Mouse (Mus musculus): ENCODE measurements around the gene Mtrex. TPM values are rescaled to one million over a fixed set of nuclear protein-coding genes. Genes with fewer than 3 reads are reported as not detected.

Gene Mtrex
- total RNA-seq (2014; rRNA removed) (40.4 and 41.8 TPM in 2 replicates), polyA plus RNA-seq (2015; fragmentation: Nextera tagmentation; extraction: Ambion mirVana) (36.5 and 39.9 TPM in 2 replicates)

- peak; percentile 98 for ATAC-seq
- TF ChIP-seq CTCF (IDR thresholded peaks at IDR 0.05; ENCODE audit: low read depth): 0 out of 2 replicates have a peak, but pooled peaks have one; percentile 5
- H3K36me3 ChIP-seq (ENCODE audit: insufficient read depth): peaks cover 5% of the 10 kb centered on the region; the same call in 1 of the 2 replicates
- H3K4me1 ChIP-seq (ENCODE audit: insufficient read depth): peaks cover 12% of the 10 kb centered on the region; the same call in 1 of the 2 replicates
- peak within 1 kb of the TSS; percentile 90 for H3K4me3 ChIP-seq (ENCODE audit: low read depth, low read length)
- peak within 1 kb of the TSS; percentile 88 for H3K27ac ChIP-seq (ENCODE audit: low read depth, low read length)
- H3K9ac ChIP-seq: peak within 1 kb of the TSS; percentile 75
- peak within 1 kb of the TSS; percentile 83 for H3K4me2 ChIP-seq (ENCODE audit: low read depth)
- no peaks in the 10 kb centered on the region for H3K9me3 ChIP-seq (ENCODE audit: low read length)
- peak; percentile 98 for DNase-seq
- no peaks in the 10 kb centered on the region for H3K27me3 ChIP-seq (ENCODE audit: insufficient read depth, low read length)
- 3% methylated on average over 57 of the region's 57 CpGs for WGBS
These were observed at the start of gene Mtrex, which contains the start of gene Dhx29 for GRCm38 (mm10) chr13:112927287-112928001. Mtrex (minus strand) TSS chr13:112927398. Dhx29 (plus strand) TSS chr13:112927454.

GRCm38 (mm10) chr13:112976720-112977119 is 49.5 kb upstream of the Mtrex start:
- Histone ChIP-seq H3K27me3 (ENCODE audit: insufficient read depth, low read length) (no peaks in the 10 kb centered on the region; the same call in 1 of the 2 replicates), H3K27ac (ENCODE audit: low read depth, low read length) (no peak overlapping the region), H3K4me3 (ENCODE audit: low read depth, low read length) (no peak overlapping the region), H3K4me1 (ENCODE audit: insufficient read depth) (no peaks in the 10 kb centered on the region), H3K36me3 (ENCODE audit: insufficient read depth) (no peaks in the 10 kb centered on the region), H3K9me3 (ENCODE audit: low read length) (no peaks in the 10 kb centered on the region), H3K9ac (no peak overlapping the region), H3K4me2 (ENCODE audit: low read depth) (no peak overlapping the region)
- no peak for TF ChIP-seq CTCF (IDR thresholded peaks at IDR 0.05; ENCODE audit: low read depth)
- 44% methylated on average over 10 of the region's 10 CpGs for WGBS
- no peak for DNase-seq
- ATAC-seq: no peak

- 94% methylated on average over 5 of the region's 5 CpGs for WGBS
- Histone ChIP-seq H3K9ac (no peak overlapping the region), H3K9me3 (ENCODE audit: low read length) (no peaks in the 10 kb centered on the region), H3K4me2 (ENCODE audit: low read depth) (no peak overlapping the region), H3K27ac (ENCODE audit: low read depth, low read length) (no peak overlapping the region), H3K4me3 (ENCODE audit: low read depth, low read length) (no peak overlapping the region), H3K36me3 (ENCODE audit: insufficient read depth) (peaks cover 52% of the 10 kb centered on the region), H3K4me1 (ENCODE audit: insufficient read depth) (no peaks in the 10 kb centered on the region), H3K27me3 (ENCODE audit: insufficient read depth, low read length) (no peaks in the 10 kb centered on the region)
- no peak for DNase-seq
- no peak for TF ChIP-seq CTCF (IDR thresholded peaks at IDR 0.05; ENCODE audit: low read depth)
- ATAC-seq: no peak
These were observed 40.1 kb upstream of the Mtrex start for GRCm38 (mm10) chr13:112967267-112967666.

GRCm38 (mm10) chr13:112964421-112964820 is 37.2 kb upstream of the Mtrex start:
- DNase-seq: no peak
- Histone ChIP-seq H3K36me3 (ENCODE audit: insufficient read depth) (peaks cover 65% of the 10 kb centered on the region), H3K27me3 (ENCODE audit: insufficient read depth, low read length) (no peaks in the 10 kb centered on the region), H3K9me3 (ENCODE audit: low read length) (no peaks in the 10 kb centered on the region), H3K4me1 (ENCODE audit: insufficient read depth) (no peaks in the 10 kb centered on the region), H3K4me2 (ENCODE audit: low read depth) (no peak overlapping the region), H3K4me3 (ENCODE audit: low read depth, low read length) (no peak overlapping the region), H3K9ac (no peak overlapping the region), H3K27ac (ENCODE audit: low read depth, low read length) (no peak overlapping the region)
- TF ChIP-seq CTCF (IDR thresholded peaks at IDR 0.05; ENCODE audit: low read depth): no peak
- WGBS: 91% methylated on average over 12 of the region's 12 CpGs
- ATAC-seq: no peak

- no peaks in the 10 kb centered on the region for H3K4me1 ChIP-seq (ENCODE audit: insufficient read depth)
- H3K9ac ChIP-seq: no peak overlapping the region
- no peaks in the 10 kb centered on the region for H3K9me3 ChIP-seq (ENCODE audit: low read length)
- DNase-seq (no peak), ATAC-seq (no peak)
- no peaks in the 10 kb centered on the region for H3K27me3 ChIP-seq (ENCODE audit: insufficient read depth, low read length)
- no peak for TF ChIP-seq CTCF (IDR thresholded peaks at IDR 0.05; ENCODE audit: low read depth)
- peaks cover 56% of the 10 kb centered on the region for H3K36me3 ChIP-seq (ENCODE audit: insufficient read depth)
- H3K4me2 ChIP-seq (ENCODE audit: low read depth): no peak overlapping the region
- WGBS: 83% methylated on average over 5 of the region's 5 CpGs
- no peak overlapping the region for H3K4me3 ChIP-seq (ENCODE audit: low read depth, low read length)
- H3K27ac ChIP-seq (ENCODE audit: low read depth, low read length): no peak overlapping the region
These were observed 35.9 kb upstream of the Mtrex start for GRCm38 (mm10) chr13:112963081-112963480.

- no peak for ATAC-seq
- H3K9me3 ChIP-seq (ENCODE audit: low read length): no peaks in the 10 kb centered on the region
These were observed 26.9 kb upstream of the Mtrex start for GRCm38 (mm10) chr13:112954067-112954466.

GRCm38 (mm10) chr13:112945900-112946299 is 18.7 kb upstream of the Mtrex start:
- Histone ChIP-seq H3K4me1 (ENCODE audit: insufficient read depth) (no peaks in the 10 kb centered on the region), H3K27ac (ENCODE audit: low read depth, low read length) (no peak overlapping the region), H3K36me3 (ENCODE audit: insufficient read depth) (peaks cover 70% of the 10 kb centered on the region), H3K4me2 (ENCODE audit: low read depth) (no peak overlapping the region), H3K9me3 (ENCODE audit: low read length) (no peaks in the 10 kb centered on the region), H3K9ac (no peak overlapping the region), H3K4me3 (ENCODE audit: low read depth, low read length) (no peak overlapping the region), H3K27me3 (ENCODE audit: insufficient read depth, low read length) (no peaks in the 10 kb centered on the region)
- ATAC-seq (no peak), DNase-seq (no peak)
- WGBS: 82% methylated on average over 6 of the region's 6 CpGs
- no peak for TF ChIP-seq CTCF (IDR thresholded peaks at IDR 0.05; ENCODE audit: low read depth)

More at GRCm38 (mm10) chr13:112954067-112954466, 26.9 kb upstream of the Mtrex start:
- H3K4me1 ChIP-seq (ENCODE audit: insufficient read depth): no peaks in the 10 kb centered on the region
- TF ChIP-seq CTCF (IDR thresholded peaks at IDR 0.05; ENCODE audit: low read depth): no peak
- peaks cover 70% of the 10 kb centered on the region for H3K36me3 ChIP-seq (ENCODE audit: insufficient read depth)
- no peaks in the 10 kb centered on the region for H3K27me3 ChIP-seq (ENCODE audit: insufficient read depth, low read length)
- no peak for DNase-seq
- H3K4me2 ChIP-seq (ENCODE audit: low read depth): no peak overlapping the region
- 87% methylated on average over 8 of the region's 8 CpGs for WGBS
- no peak overlapping the region for H3K27ac ChIP-seq (ENCODE audit: low read depth, low read length)
- H3K4me3 ChIP-seq (ENCODE audit: low read depth, low read length): no peak overlapping the region
- H3K9ac ChIP-seq: no peak overlapping the region
